Mouse (Mus musculus): Measurements from ENCODE around the gene Creb3l4. TPM values are rescaled to one million over a fixed set of nuclear protein-coding genes. Genes with fewer than 3 reads are reported as not detected.
A peak's percentile ranks its signal among the peaks of the same experiment; 100 is the strongest.

Creb3l4 gene
- total RNA-seq, 2 experiments from 2014 or later = 0.41 TPM; not detected in 1

DNA sequence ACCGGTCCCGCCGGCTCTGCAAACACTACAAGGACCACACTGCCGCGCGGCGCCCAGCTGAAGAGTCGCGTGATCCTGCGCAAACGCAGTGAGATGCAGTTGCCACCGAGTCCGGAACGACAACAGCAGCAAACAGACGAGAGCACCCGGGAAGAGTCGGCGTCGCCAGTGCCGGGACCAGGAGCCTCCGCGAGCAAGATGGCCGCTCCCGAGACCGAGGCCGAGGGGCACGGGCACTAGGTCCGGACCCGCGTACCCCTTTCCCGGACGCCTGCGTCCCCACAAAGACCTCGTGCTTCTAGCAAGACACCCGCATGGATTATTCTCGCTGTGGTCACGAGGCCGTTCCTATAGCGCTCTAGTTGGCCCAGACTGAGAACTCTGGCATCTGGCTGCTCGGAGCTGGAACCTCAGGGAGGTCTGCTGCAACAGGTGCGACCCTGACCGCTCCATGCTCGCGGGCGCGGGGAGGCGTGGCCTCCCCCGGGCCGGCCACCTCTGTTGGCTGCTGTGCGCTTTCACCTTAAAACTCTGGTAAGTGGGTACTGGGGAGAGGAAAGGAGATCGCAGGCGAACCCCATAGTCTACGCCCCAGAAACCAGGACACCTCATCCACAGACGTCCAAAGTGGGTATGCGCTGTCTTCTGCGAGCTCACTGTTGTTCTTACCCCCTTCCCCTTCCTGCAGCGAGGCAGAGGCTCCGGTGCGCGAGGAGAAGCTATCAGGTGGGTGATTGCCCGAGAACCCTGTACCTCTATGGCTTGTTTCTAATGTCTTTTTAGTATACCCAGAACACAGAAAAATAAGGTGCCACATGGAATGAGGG lies 11.6 kb downstream of the Creb3l4 start, which contains the start of gene Jtb:
Gene Jtb, plus strand, starts transcription at position 91 of the 827 bp plus-strand sequence.
- peak; percentile 94 to 96 for DNase-seq

DNA sequence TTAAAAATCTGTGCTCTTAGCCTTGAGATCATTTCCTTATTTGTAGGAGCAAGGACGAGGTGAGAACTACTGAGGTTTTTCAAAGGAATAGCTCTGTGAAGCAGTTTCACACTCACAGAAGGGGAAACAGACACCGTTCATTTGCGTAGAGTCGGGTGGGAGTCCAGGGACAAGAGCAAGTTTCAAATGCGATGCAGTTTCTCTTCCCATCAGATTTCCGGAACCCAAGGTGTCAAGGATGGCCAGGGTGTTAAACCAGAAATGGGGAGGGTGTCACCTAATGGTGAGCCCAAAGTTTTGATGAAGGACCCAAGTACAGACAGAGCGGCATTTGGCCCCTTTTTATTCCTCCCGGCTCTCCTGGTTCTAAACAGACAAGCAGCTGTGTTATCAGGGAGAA lies 12.2 kb downstream of the Creb3l4 start:
- no peak for DNase-seq

DNA sequence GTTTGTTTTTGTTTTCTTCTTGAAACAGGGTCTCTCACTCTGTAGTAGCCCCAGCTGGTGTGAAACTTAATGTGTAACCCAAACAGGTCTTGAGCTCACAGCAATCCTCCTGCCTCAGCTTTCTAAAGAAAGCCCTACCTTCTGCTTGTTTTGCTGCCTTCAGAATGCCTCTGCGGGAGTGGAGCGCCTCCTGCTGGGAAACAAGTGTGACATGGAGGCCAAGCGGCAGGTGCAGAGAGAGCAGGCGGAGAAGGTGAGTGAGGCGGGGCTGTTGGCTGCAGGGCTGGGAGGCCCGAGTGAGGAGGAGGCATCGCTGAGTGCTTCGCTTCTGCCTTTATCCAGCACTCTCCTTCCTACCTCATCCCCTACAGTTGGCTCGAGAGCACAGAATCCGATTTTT lies 19.0 kb downstream of the Creb3l4 start:
- DNase-seq = no peak

DNA sequence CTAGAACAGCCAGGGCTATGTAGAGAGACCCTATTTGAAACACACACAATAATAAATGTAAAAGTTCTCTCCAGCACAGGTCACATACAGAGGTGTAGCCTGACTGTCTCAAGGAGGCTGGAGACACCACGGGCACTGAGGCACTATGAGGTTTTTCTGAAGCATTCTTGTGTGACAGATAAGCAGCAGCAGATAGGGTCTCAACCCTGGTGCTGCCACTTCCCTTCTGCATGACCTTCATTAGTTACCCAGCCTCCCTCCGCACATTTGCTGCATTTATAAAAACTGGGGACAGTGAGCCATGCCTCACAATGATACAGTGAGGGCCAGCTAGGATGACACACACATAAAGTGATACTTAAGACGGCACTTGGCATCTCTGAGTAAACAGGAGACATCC lies 20.4 kb downstream of the Creb3l4 start:
- no peak for DNase-seq

DNA sequence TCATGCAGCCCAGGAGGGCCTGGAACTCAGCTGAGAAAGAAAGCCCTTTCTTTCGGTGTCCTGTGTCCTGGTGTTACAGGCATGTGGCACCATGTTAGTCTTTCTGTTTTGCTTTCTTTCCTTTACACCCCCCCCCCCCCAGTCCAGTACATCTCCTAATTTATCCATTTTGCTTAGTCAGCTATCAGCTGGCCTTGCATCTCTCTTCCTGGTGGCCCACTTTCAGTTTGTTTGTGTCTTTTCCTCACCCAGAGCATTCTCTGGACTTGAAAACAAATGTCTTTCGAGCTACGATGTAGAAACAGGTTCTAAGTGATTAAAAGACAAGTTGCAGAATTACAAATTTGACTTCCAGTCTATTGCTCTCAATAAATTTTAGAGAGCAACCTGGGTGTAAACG lies 20.9 kb downstream of the Creb3l4 start:
- DNase-seq = no peak

DNA sequence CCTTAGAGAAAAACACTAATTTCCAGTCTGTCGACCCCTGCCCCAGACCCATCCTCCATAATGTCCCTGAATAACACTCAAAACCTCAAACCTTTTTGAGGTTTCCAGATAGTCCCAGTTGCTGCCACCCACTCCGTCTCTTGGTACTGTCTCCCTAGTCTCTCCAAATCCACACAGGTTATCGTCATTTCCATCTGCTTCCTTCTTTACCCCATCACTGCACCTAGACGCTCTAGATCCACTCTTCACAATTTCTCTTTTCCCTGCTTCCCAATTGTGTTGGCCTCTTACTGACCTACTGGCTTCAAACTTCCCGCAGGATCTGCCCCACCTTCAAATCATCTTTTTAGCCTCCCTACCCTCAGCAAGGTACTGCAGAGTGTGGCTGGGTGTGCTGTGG lies 22.2 kb downstream of the Creb3l4 start:
- no peak for DNase-seq

DNA sequence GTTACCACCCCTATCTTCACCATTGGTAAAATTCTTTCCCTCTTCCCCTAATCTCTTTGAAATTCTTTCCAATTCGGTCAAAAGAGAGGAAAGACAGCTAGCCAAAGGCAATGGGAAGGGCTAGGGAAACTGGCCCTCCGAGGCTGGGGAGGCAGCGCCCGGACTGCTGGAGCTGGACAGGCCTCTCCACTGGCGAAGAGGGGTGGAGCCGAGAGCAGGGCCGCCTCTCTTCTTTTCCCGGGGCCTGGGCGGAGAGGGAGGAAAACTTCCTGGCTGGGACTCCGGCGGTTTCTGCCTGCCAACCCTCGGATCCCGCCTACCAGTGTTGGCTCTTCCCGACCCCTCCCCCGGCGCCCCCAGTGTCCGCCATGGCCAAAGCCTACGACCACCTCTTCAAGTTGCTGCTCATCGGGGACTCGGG lies 22.8 kb downstream of the Creb3l4 start:
- DNase-seq = peak; percentile 89 to 92

DNA sequence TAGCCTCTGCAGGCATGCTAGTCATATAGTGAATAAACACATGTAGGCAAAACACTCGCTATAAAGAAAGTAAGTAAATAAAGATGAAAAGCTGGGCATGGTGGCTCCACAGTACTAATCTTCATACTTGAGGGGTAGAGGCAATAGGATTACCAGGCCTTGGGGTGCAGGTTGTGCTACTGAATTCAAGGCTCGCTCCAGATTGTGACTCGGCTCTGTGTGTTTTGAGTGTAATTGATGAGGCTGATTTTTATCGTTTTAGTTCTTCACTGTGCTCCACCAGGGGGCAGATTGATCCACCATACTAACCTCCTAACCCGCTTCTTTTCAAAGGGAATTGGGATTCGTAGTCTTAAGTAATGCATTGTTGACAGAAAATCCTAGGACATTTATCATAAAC lies 23.2 kb downstream of the Creb3l4 start:
- DNase-seq = peak; percentile 57 to 76

DNA sequence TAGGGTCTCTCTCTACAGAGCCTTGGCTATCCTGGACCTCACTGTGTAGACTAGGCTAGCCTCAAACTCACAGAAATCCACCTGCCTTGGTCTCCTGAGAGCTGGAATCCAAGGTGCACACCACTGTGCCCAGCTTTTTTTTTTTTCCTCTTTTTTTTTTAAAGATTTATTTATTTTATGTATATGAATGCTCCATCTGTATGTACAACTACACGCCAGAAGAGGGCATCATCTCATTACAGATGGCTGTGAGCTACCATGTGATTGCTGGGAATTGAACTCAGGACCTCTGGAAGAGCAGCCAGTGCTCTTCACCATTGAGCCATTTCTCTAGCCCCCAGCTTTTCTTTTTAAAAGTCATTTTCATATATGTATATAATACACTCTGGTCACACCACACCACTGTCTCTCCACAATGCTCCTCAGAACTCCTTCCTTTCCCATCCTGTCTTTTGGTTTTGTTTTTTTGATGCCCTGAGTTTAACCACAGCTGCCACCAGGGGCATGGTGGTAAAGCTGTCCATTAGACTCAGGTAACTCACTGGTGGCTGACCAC lies 27.4 kb downstream of the Creb3l4 start:
- no peak for DNase-seq

DNA sequence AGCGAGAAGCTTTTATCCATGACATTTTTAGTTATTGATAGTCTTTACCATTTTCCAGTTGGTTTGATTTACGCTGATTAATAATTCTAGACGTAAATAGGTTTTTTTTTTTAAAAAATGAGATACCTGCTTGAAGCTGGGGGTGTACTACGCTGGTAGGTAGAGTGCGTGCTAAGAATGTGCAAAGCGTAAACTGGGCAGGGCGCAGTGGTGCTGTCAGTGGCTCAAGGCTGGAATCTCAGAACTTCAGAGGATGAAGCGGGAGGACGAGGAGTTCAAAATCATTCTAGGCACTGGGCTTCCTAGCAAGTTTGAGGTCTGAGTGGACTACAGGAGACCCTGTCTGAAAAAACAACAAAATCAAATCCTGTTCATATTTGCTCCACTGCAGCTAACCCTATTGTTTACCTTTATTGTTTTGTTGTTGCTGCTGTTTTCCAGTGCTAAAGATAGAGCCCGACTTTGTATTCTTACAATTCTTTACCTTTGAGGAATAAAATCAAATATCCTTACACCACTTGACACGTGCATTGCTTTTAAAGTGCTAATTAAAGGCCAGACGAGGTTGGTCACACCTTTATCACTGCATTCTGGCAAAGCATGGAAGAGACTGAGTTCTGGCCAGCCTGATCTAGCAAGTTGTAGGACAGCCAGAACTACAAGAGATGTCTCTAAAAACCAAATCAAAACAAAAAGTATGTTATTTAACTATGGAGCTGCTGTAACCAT lies 29.2 kb downstream of the Creb3l4 start:
- DNase-seq = peak in 1 of 2 experiments; percentile 37

DNA sequence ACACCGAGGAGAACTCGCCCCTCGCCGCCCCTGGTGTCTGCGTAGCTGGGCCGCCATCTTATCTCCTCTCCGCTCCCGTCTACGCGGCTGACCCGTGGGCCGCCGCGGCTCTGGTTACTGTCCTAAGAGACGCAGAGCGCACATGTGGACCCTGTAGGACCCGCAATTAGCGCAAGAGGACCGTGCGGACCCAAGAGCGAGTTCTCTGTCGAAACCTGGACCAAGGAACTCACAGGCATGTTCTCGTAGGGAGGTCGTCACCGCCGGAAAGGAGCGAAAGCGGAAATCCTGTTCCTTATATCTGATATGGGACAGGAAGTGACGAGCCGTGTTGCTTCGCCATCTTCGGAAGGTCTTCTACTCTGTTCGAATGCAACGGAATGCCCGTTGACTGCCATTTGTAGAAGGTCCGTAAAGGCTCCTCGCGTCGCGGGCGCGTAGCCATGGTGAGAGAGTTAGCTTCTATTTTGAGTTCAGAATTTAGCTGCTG lies 29.9 kb downstream of the Creb3l4 start, which contains the start of the genes Rps27 and Rab13:
Gene Rps27, minus strand, starts transcription at position 275 of the 490 bp plus-strand sequence.
Gene Rab13, plus strand, starts transcription at position 319 of the 490 bp plus-strand sequence.
- peak; percentile 95 to 96 for DNase-seq

DNA sequence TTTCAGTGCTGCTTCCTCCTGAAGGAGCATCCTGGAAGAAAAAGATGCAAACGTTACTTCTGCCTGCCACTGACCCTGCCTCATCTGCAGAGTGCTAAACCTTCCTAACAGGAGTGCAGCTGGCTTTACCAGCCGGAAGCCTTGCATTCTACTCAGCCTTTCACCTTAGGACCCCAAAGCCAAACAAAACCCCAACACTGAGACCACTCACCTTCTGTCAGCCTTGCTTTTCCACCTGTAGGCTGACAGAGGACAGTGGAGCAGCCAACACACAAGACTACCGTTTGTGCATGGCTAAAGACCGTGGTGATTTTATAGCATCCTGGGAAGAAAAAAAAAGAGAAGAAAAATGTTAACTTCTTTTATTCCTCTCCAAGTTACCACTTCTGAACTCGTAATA lies 30.6 kb downstream of the Creb3l4 start:
- no peak for DNase-seq

DNA sequence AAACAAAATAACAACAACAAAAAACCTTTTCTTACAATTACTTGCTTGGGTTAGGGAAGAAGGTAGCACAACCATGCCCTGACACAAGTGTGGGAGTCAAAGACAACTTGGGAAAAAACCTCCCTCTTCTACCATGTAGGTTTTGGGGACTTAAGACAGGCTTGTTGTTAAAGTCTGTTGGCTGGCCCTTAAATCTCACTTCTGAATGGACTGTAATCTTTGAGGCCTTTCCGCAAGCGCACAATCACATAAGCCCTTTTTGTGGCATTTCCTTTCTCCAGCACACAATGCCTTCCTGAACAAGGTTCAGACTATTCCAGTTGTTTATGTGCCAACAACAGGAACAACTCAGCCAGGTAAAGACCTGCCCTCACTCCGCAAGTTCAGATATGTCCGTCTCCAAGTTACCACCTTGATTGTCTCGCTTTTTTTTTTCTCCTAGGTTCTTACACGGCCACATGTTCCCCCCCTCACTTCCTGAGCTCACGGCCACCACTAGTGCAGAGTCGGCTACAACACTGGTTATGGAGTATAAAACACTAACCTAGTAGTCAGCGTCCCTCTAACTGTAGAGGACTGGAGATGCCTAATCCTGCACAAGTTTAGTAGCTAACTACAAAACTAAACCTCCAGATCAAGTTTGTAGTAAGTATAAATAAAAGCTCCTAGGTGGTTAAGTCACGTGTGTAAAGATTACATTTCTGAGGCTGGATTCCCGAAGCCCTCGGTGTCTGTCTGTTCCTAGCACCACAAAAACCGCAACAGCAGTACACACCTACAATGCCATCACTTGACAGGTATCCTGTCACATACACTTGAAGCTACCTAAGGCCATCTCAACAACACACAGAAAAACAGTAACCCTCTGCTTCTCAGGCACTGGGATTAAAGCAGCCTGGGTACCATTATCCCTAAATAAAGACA lies 31.6 kb downstream of the Creb3l4 start:
- DNase-seq = no peak

DNA sequence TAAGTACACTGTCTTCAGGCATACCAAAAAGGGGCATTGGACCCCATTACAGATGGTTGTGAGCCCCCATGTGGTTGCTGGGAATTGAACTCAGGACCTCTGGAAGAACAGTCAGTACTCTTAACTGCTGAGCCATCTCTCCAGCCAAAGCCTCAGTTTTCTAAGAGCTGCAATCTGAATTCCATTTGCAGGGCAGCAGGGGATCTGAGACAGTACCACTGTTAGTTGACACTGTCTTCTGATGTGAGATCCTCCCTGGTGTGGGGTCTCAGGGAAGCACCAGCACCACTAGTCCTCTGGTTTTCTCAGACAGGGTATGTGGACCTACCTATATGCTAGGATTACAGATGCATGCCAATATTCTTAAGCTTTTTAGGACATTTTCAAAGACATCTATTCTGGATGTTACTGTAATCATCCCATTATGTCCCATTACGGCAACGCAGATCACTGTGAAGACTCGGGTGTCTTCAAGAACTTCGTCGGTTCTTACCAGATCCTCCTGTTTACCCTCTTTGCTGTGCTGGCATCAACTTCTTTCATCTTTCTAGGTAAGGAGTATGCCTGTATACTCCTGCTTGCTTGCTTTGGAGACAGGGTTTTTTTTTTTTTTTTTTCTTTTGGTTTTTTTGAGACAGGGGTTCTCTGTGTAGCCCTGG lies 33.3 kb downstream of the Creb3l4 start:
- no peak for DNase-seq

DNA sequence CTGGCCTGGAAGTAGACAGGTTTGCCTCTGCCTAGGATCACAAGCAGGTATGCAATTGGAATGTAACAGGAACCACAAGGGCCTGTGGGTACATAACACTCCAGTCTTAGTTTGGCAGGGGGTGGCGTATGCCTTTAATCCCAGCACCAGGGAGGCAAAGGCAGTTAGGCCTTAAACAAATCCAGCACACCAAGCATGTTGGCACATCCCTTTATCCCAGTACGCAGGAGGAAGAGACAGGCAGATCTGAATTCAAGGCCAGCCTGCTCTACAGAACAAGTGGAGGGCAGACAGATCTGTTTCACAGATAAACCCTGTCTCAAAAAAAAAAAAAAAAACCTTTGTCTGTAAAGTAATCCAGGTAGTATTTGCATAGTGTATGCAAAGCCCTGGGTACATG lies 34.6 kb downstream of the Creb3l4 start:
- DNase-seq = no peak

DNA sequence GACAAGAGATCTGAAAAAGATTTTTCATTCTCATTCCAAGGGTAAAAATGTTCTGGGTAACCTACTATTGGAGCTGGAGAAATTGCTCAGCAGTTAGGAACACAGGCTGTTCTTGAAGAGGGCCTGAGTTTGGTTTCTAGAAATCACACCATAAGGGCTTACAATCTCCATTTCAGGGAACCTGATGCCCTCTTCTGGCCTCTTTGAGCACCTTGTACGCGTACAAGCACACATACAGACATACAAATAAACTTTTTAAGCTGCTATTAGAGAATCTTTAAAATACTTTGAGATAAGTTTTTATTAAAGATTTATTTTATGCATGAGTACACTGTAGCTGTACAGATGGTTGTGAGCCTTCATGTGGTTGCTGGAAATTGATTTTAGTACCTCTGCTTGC lies 38.7 kb downstream of the Creb3l4 start:
- no peak for DNase-seq

DNA sequence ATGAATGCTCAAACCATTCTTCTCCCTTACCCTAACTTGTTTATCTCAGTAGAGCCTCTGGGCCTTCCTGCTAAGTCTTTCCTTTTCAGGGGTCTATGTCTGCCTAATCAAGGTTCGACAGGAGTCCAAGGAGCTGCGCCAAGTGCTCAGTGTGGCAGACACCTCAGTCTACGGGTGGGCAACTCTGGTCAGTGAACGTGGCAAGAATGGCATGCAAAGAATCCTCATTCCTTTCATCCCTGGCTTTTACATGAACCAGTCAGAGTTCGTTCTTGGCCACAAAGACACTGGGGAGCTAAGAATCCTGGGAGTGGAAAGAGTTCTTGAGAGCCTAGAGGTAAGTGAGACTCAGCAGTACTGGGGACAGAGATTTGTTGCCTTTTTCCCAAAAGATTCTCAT lies 39.7 kb downstream of the Creb3l4 start:
- DNase-seq = no peak

DNA sequence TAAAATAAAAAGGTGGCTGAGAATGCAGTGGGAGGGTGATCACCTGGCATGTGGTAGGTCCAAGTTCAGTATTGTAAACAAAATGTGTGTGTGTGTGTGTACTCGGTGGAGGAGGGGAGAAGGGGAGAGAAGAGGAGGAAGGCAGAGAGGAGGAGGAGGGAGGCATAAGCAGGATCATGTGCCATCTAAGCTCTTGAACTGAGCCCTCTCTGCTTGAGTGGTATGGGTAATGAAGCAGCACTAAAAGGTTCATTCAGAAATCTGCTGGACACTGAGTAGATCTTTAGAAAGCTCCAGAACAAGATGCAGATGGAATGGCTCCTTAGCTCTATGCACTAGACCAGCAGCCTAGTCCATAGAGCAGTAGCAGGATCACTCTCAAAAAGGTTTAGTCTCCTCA lies 40.4 kb downstream of the Creb3l4 start:
- DNase-seq = no peak

DNA sequence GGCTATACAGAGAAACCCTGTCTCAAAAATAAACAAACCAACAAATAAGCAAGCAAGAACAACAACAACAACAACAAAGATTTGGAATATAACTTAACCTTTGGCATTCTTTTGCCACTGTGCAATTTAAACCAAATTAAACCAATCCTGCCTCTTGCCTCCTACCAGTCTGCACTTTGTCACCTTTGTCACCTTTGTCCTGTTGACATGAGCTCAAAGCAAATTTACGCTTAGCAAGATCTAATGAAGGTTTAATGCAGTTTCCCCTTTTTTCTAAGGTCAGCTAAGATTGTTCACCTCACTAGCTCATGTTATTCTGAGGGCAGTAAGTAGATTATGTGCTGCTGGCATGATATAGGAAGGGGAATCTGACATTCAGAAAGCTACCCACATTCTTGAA lies 45.8 kb downstream of the Creb3l4 start:
- no peak for DNase-seq

DNA sequence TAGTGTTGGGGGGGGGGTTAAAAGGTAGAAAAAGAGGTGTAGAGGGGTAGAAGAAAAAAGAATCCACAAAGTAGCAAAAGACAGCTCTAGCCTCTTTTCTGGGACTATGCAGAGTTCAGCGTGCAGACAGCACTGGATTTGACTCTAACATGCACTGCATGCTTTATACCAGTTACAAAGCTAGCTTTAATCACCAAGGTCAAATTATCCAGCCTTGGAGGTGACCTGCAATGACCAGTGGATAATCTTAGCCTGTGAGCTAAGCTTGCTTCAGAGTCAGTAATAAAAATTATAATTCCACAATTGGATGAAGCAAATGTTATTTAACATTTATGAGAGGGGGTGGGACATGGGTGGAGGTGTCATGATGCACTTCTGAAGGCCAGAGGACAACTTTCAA lies 47.7 kb downstream of the Creb3l4 start:
- DNase-seq = no peak

DNA sequence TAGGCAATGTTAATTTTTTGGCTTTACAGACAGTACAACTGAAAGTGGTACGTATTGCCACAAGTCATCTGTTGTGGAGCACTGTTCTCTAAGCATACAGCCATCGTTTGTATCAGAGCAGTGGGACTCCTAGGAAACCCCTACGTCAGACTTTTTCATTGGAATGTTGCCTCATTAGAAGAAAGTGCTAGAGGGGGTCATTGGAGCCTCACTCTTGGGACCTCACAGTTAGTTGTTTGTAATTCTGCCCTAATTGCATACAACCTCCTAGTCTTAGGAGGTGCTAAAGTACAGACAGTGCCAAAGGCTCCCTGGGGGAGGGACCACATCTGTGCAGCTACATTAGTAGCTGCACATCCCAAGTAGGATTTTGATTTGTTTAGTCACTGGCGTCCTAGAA lies 48.6 kb downstream of the Creb3l4 start:
- DNase-seq = no peak
